Mouse (Mus musculus): ENCODE data around the gene Serpinb9f.
"Not testable (repeated sequence)": the region's sequence is repeated elsewhere in the genome, so short reads cannot be mapped to it uniquely, and the experiment has no call there.

Gene Serpinb9f

GRCm38 (mm10) chr13:33323777-33324176 is at the start of gene Serpinb9f:
Gene Serpinb9f, plus strand, starts transcription at chr13:33324077.
- CTCF ChIA-PET, result not testable (repeated sequence)

- CTCF ChIA-PET, result not testable (repeated sequence)
Observed at GRCm38 (mm10) chr13:33308631-33309030, 15.2 kb upstream of the Serpinb9f start.

GRCm38 (mm10) chr13:33356666-33357065 is 32.8 kb downstream of the Serpinb9f start:
- CTCF ChIA-PET, result not testable (repeated sequence)

All from spleen, embryonic (tissue).